Mouse (Mus musculus): Measurements from ENCODE around the gene Lrmda.

Lrmda gene

GRCm38 (mm10) chr14:21988577-21989290, 30.8 kb upstream of the Lrmda start:
- no peaks in the 10 kb centered on the region for H3K36me3 ChIP-seq (ENCODE audit: control insufficient read depth, insufficient read depth, low read length, poor library complexity, severe bottlenecking)
- DNase-seq (ENCODE audit: low read depth, low spot score): no peak
- peaks cover 3% of the 10 kb centered on the region; the same call in 1 of the 2 replicates for H3K27me3 ChIP-seq (ENCODE audit: control insufficient read depth, insufficient read depth, low read length, poor library complexity, severe bottlenecking)

GRCm38 (mm10) chr14:21989291-21989913, 30.1 kb upstream of the Lrmda start, which contains the start of gene Zfp503:
Gene Zfp503, minus strand, starts transcription at chr14:21989601.
- Histone ChIP-seq H3K27me3 (ENCODE audit: control insufficient read depth, insufficient read depth, low read length, poor library complexity, severe bottlenecking) (peaks cover 3% of the 10 kb centered on the region; the same call in 1 of the 2 replicates), H3K36me3 (ENCODE audit: control insufficient read depth, insufficient read depth, low read length, poor library complexity, severe bottlenecking) (no peaks in the 10 kb centered on the region)
- no peak for DNase-seq (ENCODE audit: low read depth, low spot score)

GRCm38 (mm10) chr14:21990321-21991021, 29.0 kb upstream of the Lrmda start:
- H3K36me3 ChIP-seq (ENCODE audit: control insufficient read depth, insufficient read depth, low read length, poor library complexity, severe bottlenecking): no peaks in the 10 kb centered on the region
- 0 out of 2 replicates have a peak, but pooled peaks cover 3% of the 10 kb centered on the region for H3K27me3 ChIP-seq (ENCODE audit: control insufficient read depth, insufficient read depth, low read length, poor library complexity, severe bottlenecking)
- no peak for DNase-seq (ENCODE audit: low read depth, low spot score)

GRCm38 (mm10) chr14:21991251-21991780, 28.2 kb upstream of the Lrmda start:
- no peaks in the 10 kb centered on the region for H3K36me3 ChIP-seq (ENCODE audit: control insufficient read depth, insufficient read depth, low read length, poor library complexity, severe bottlenecking)
- DNase-seq (ENCODE audit: low read depth, low spot score): no peak
- 0 out of 2 replicates have a peak, but pooled peaks cover 3% of the 10 kb centered on the region for H3K27me3 ChIP-seq (ENCODE audit: control insufficient read depth, insufficient read depth, low read length, poor library complexity, severe bottlenecking)

- H3K27me3 ChIP-seq (ENCODE audit: control insufficient read depth, insufficient read depth, low read length, poor library complexity, severe bottlenecking): 0 out of 2 replicates have a peak, but pooled peaks cover 3% of the 10 kb centered on the region
- no peak for DNase-seq (ENCODE audit: low read depth, low spot score)
- no peaks in the 10 kb centered on the region for H3K36me3 ChIP-seq (ENCODE audit: control insufficient read depth, insufficient read depth, low read length, poor library complexity, severe bottlenecking)
These were observed 27.7 kb upstream of the Lrmda start for GRCm38 (mm10) chr14:21991856-21992255.

- H3K36me3 ChIP-seq (ENCODE audit: control insufficient read depth, insufficient read depth, low read length, poor library complexity, severe bottlenecking): no peaks in the 10 kb centered on the region
- H3K27me3 ChIP-seq (ENCODE audit: control insufficient read depth, insufficient read depth, low read length, poor library complexity, severe bottlenecking): 0 out of 2 replicates have a peak, but pooled peaks cover 3% of the 10 kb centered on the region
- no peak for DNase-seq (ENCODE audit: low read depth, low spot score)
These were observed 27.1 kb upstream of the Lrmda start for GRCm38 (mm10) chr14:21992321-21992885.

GRCm38 (mm10) chr14:21993251-21994060, 26.1 kb upstream of the Lrmda start:
- no peaks in the 10 kb centered on the region for H3K36me3 ChIP-seq (ENCODE audit: control insufficient read depth, insufficient read depth, low read length, poor library complexity, severe bottlenecking)
- H3K27me3 ChIP-seq (ENCODE audit: control insufficient read depth, insufficient read depth, low read length, poor library complexity, severe bottlenecking): 0 out of 2 replicates have a peak, but pooled peaks cover 3% of the 10 kb centered on the region
- no peak for DNase-seq (ENCODE audit: low read depth, low spot score)

- Histone ChIP-seq H3K36me3 (ENCODE audit: control insufficient read depth, insufficient read depth, low read length, poor library complexity, severe bottlenecking) (no peaks in the 10 kb centered on the region), H3K27me3 (ENCODE audit: control insufficient read depth, insufficient read depth, low read length, poor library complexity, severe bottlenecking) (0 out of 2 replicates have a peak, but pooled peaks cover 3% of the 10 kb centered on the region)
- DNase-seq (ENCODE audit: low read depth, low spot score): no peak
These were observed 25.2 kb upstream of the Lrmda start for GRCm38 (mm10) chr14:21994061-21994990.

- no peaks in the 10 kb centered on the region for H3K36me3 ChIP-seq (ENCODE audit: control insufficient read depth, insufficient read depth, low read length, poor library complexity, severe bottlenecking)
- DNase-seq (ENCODE audit: low read depth, low spot score): peak; percentile 39
- no peaks in the 10 kb centered on the region for H3K27me3 ChIP-seq (ENCODE audit: control insufficient read depth, insufficient read depth, low read length, poor library complexity, severe bottlenecking)
These were observed 24.3 kb upstream of the Lrmda start for GRCm38 (mm10) chr14:21995031-21995754.

GRCm38 (mm10) chr14:21999588-21999987, 19.9 kb upstream of the Lrmda start:
- DNase-seq (ENCODE audit: low read depth, low spot score): no peak
- no peaks in the 10 kb centered on the region for H3K36me3 ChIP-seq (ENCODE audit: control insufficient read depth, insufficient read depth, low read length, poor library complexity, severe bottlenecking)
- no peaks in the 10 kb centered on the region for H3K27me3 ChIP-seq (ENCODE audit: control insufficient read depth, insufficient read depth, low read length, poor library complexity, severe bottlenecking)

GRCm38 (mm10) chr14:22003231-22003630, 16.3 kb upstream of the Lrmda start:
- no peaks in the 10 kb centered on the region for H3K27me3 ChIP-seq (ENCODE audit: control insufficient read depth, insufficient read depth, low read length, poor library complexity, severe bottlenecking)
- DNase-seq (ENCODE audit: low read depth, low spot score): no peak
- H3K36me3 ChIP-seq (ENCODE audit: control insufficient read depth, insufficient read depth, low read length, poor library complexity, severe bottlenecking): no peaks in the 10 kb centered on the region

GRCm38 (mm10) chr14:22003631-22004030, 15.9 kb upstream of the Lrmda start:
- no peak for DNase-seq (ENCODE audit: low read depth, low spot score)
- H3K36me3 ChIP-seq (ENCODE audit: control insufficient read depth, insufficient read depth, low read length, poor library complexity, severe bottlenecking): no peaks in the 10 kb centered on the region
- no peaks in the 10 kb centered on the region for H3K27me3 ChIP-seq (ENCODE audit: control insufficient read depth, insufficient read depth, low read length, poor library complexity, severe bottlenecking)

All from splenic B cell, adult 2 months (primary cell).